In genomic region chr9:61602353-61602978, GRCm38 (mm10) we compare ENCODE assay signal across 23 mouse cellular contexts.
DNase-seq lines count a peak whose midpoint lies in the region; ATAC-seq and TF ChIP-seq lines count a peak whose summit lies in the region.
"Had no signal": no experiment of that assay in that cellular context is flagged by ENCODE, and none has a peak within 500 bp of the region (broad histone marks: within the 10 kb centered on the region; RNA-seq: fewer than 3 reads in every experiment).

No protein-coding gene starts in this region.

- TF ChIP-seq POLR2A in brain, embryonic 14.5 days (IDR thresholded peaks at IDR 0.05; ENCODE audit: borderline replicate concordance, extremely low read depth, insufficient read depth, insufficient read length, poor library complexity, severe bottlenecking) = no peak

- WGBS in forebrain, embryonic 11.5 days = 53% methylated on average over 7 of the region's 7 CpGs
- WGBS in forebrain, embryonic 12.5 days = 48% methylated on average over 7 of the region's 7 CpGs
- WGBS in embryonic facial prominence, embryonic 11.5 days = 21% methylated on average over 7 of the region's 7 CpGs
- WGBS in limb, embryonic 10.5 days = 26% methylated on average over 7 of the region's 7 CpGs

- H3K4me1 ChIP-seq in forebrain, embryonic 11.5 days (replicated peaks; ENCODE audit: control insufficient read depth, insufficient read depth, low read length) = no peaks in the 10 kb centered on the region; the same call in none of the 2 replicates
- peaks cover 25% of the 10 kb centered on the region for H3K4me1 ChIP-seq in forebrain, embryonic 12.5 days
- peaks cover 4% of the 10 kb centered on the region for H3K4me1 ChIP-seq in embryonic facial prominence, embryonic 11.5 days (ENCODE audit: control insufficient read depth, insufficient read depth, low read length)
- H3K4me1 ChIP-seq in limb, embryonic 10.5 days = peaks cover 56% of the 10 kb centered on the region
- H3K4me1 ChIP-seq: liver, embryonic 15.5 days had no signal

- TF ChIP-seq CTCF in brain, embryonic 14.5 days (IDR thresholded peaks at IDR 0.05; ENCODE audit: borderline replicate concordance, extremely low read depth, insufficient read depth, insufficient read length) = no peak

- no peak overlapping the region for H3K4me2 ChIP-seq in forebrain, embryonic 11.5 days (ENCODE audit: low read depth, low read length, severe bottlenecking)
- H3K4me2 ChIP-seq in forebrain, embryonic 12.5 days = no peak overlapping the region
- no peak overlapping the region for H3K4me2 ChIP-seq in embryonic facial prominence, embryonic 11.5 days (ENCODE audit: low read depth, low read length)
- H3K4me2 ChIP-seq: heart, embryonic 11.5 days; liver, embryonic 15.5 days; neural tube, embryonic 15.5 days had no signal

- peak; percentile 57 for DNase-seq in forebrain, embryonic 11.5 days (ENCODE audit: low spot score)
- peak; percentile 22 for DNase-seq in brain, embryonic 14.5 days (ENCODE audit: low read depth)
- peak; percentile 91 for DNase-seq in embryonic facial prominence, embryonic 11.5 days (ENCODE audit: low spot score)
- peak; percentile 74 for DNase-seq in limb, embryonic 10.5 days (ENCODE audit: low spot score)
- no peak for DNase-seq in spleen, postnatal 10 days (ENCODE audit: low spot score in 2 of 2)
- no peak for DNase-seq in adipocyte (ENCODE audit: low spot score)
- DNase-seq: cerebellum, adult 2 months; cerebellum, postnatal 36 days; gastrocnemius, postnatal 10 days; heart, adult 11 months; kidney, adult 9 months; kidney, postnatal 25 days; liver; lung, postnatal 4 days had no signal

- H3K27me3 ChIP-seq in forebrain, embryonic 11.5 days (ENCODE audit: control insufficient read depth, insufficient read depth, low read length) = no peaks in the 10 kb centered on the region
- peaks cover 13% of the 10 kb centered on the region; the same call in 1 of the 2 replicates for H3K27me3 ChIP-seq in forebrain, embryonic 12.5 days
- no peaks in the 10 kb centered on the region for H3K27me3 ChIP-seq in embryonic facial prominence, embryonic 11.5 days (ENCODE audit: control insufficient read depth, insufficient read depth, low read length)
- 0 out of 2 replicates have a peak, but pooled peaks cover 6% of the 10 kb centered on the region for H3K27me3 ChIP-seq in limb, embryonic 10.5 days (ENCODE audit: low read depth, poor library complexity, severe bottlenecking)
- H3K27me3 ChIP-seq: liver, embryonic 15.5 days had no signal

- no peak overlapping the region for H3K27ac ChIP-seq in forebrain, embryonic 11.5 days (ENCODE audit: low read depth, low read length)
- no peak overlapping the region for H3K27ac ChIP-seq in forebrain, embryonic 12.5 days
- H3K27ac ChIP-seq in embryonic facial prominence, embryonic 11.5 days (replicated peaks; ENCODE audit: low read depth, low read length) = peak overlapping the region; percentile 62; the same call in 1 of the 2 replicates
- peak overlapping the region; percentile 81 for H3K27ac ChIP-seq in limb, embryonic 10.5 days
- H3K27ac ChIP-seq: layer of hippocampus, adult 2 months; liver, embryonic 15.5 days; neural tube, embryonic 15.5 days; stomach, postnatal 0 days had no signal

- no peaks in the 10 kb centered on the region for H3K36me3 ChIP-seq in forebrain, embryonic 11.5 days (ENCODE audit: control insufficient read depth, insufficient read depth, low read length)
- no peaks in the 10 kb centered on the region for H3K36me3 ChIP-seq in forebrain, embryonic 12.5 days (replicated peaks)
- no peaks in the 10 kb centered on the region for H3K36me3 ChIP-seq in embryonic facial prominence, embryonic 11.5 days (replicated peaks; ENCODE audit: control insufficient read depth, insufficient read depth, low read depth, low read length)
- H3K36me3 ChIP-seq in limb, embryonic 10.5 days = no peaks in the 10 kb centered on the region
- H3K36me3 ChIP-seq: liver, embryonic 15.5 days; neural tube, embryonic 15.5 days had no signal

- H3K9me3 ChIP-seq in forebrain, embryonic 11.5 days (ENCODE audit: control insufficient read depth, low read length) = no peaks in the 10 kb centered on the region
- H3K9me3 ChIP-seq in forebrain, embryonic 12.5 days = no peaks in the 10 kb centered on the region
- no peaks in the 10 kb centered on the region for H3K9me3 ChIP-seq in embryonic facial prominence, embryonic 11.5 days (replicated peaks; ENCODE audit: control insufficient read depth, low read length)
- H3K9me3 ChIP-seq in limb, embryonic 10.5 days (replicated peaks) = no peaks in the 10 kb centered on the region
- H3K9me3 ChIP-seq: liver, embryonic 15.5 days; neural tube, embryonic 15.5 days had no signal

- no peak overlapping the region for H3K9ac ChIP-seq in forebrain, embryonic 11.5 days (ENCODE audit: low read length)
- H3K9ac ChIP-seq in forebrain, embryonic 12.5 days = no peak overlapping the region
- no peak overlapping the region for H3K9ac ChIP-seq in embryonic facial prominence, embryonic 11.5 days (replicated peaks; ENCODE audit: low read length)
- H3K9ac ChIP-seq: liver, embryonic 15.5 days; neural tube, embryonic 15.5 days had no signal

- H3K4me3 ChIP-seq in forebrain, embryonic 11.5 days (ENCODE audit: low read depth, low read length) = no peak overlapping the region
- H3K4me3 ChIP-seq in forebrain, embryonic 12.5 days (replicated peaks) = no peak overlapping the region
- no peak overlapping the region for H3K4me3 ChIP-seq in embryonic facial prominence, embryonic 11.5 days (ENCODE audit: low read depth, low read length)
- H3K4me3 ChIP-seq in limb, embryonic 10.5 days = no peak overlapping the region
- H3K4me3 ChIP-seq: layer of hippocampus, adult 2 months; liver, embryonic 15.5 days; neural tube, embryonic 15.5 days had no signal

- no peak for ATAC-seq in forebrain, embryonic 11.5 days (replicated peaks; ENCODE audit: low FRiP score)
- ATAC-seq in forebrain, embryonic 12.5 days (ENCODE audit: low FRiP score) = no peak
- peak; percentile 83 for ATAC-seq in embryonic facial prominence, embryonic 11.5 days (replicated peaks; ENCODE audit: insufficient number of reproducible peaks, low FRiP score, low TSS enrichment, low read depth)
- ATAC-seq in activated CD4-positive, CD25-positive, alpha-beta regulatory T cell, adult 4 months = no peak
- ATAC-seq: CD4-positive, CD25-positive, alpha-beta regulatory T cell, adult 4 months; intestine, embryonic 16.5 days had no signal

Comparison
In these comparisons a context has a peak if more than half of its experiments do, and no peak if none do; other contexts are left out.
1. DNase-seq: peak in forebrain, embryonic 11.5 days (single experiment), brain, embryonic 14.5 days (single experiment), embryonic facial prominence, embryonic 11.5 days (single experiment) and limb, embryonic 10.5 days (single experiment); none in spleen, postnatal 10 days (0 of 2) and adipocyte (single experiment).
2. H3K27ac ChIP-seq: peak in embryonic facial prominence, embryonic 11.5 days (single experiment) and limb, embryonic 10.5 days (single experiment); none in forebrain, embryonic 11.5 days (single experiment) and forebrain, embryonic 12.5 days (single experiment).